Mouse (Mus musculus) adrenal gland (tissue): ENCODE measurements around the gene Cyp19a1.

ENCODE experiments used
- intact Hi-C: fragments of 180-260 bp; cut with DNase I; formaldehyde crosslinking; loops from one replicate; pipeline ENCODE4 v1.15.1; 2025

The Cyp19a1 gene

GRCm38 (mm10) chr9:54180216-54180615 is 87.7 kb downstream of the Cyp19a1 start:
- intact Hi-C loops = loop anchor here (10.0 kb wide), 1 partner anchor 235 kb away; no protein-coding TSS in a partner anchor

- intact Hi-C loops = no loop called here
Measured at GRCm38 (mm10) chr9:54169489-54169888, 98.4 kb downstream of the Cyp19a1 start.

GRCm38 (mm10) chr9:54168425-54168824 is 99.5 kb downstream of the Cyp19a1 start:
- intact Hi-C loops = no loop called here

GRCm38 (mm10) chr9:54163117-54163516 is 104.8 kb downstream of the Cyp19a1 start:
- intact Hi-C loops = no loop called here

GRCm38 (mm10) chr9:54153679-54154078 is 114.2 kb downstream of the Cyp19a1 start:
- intact Hi-C loops = no loop called here

GRCm38 (mm10) chr9:54139191-54139590 is 128.7 kb downstream of the Cyp19a1 start:
- intact Hi-C loops = no loop called here
